Mouse (Mus musculus) spleen, adult 2 months (tissue): ENCODE data around the gene Aldh16a1.

Source experiments
- CTCF ChIP-seq: fragments of 200-500 bp; IDR thresholded peaks from 2 replicates; pipeline ENCODE4 v1.5.1; 2011; ENCODE audit warnings: mild to moderate bottlenecking, inconsistent platforms; ENCODE audit not compliant: insufficient read depth, insufficient read length, insufficient replicate concordance; ENCODE audit errors: extremely low read depth
- POLR2A ChIP-seq: fragments of 200-500 bp; IDR thresholded peaks from 2 replicates; pipeline ENCODE4 v1.6.1; 2011; ENCODE audit warnings: low read depth, low read length, inconsistent platforms

- TF ChIP-seq CTCF, result no peak
- no peak for TF ChIP-seq POLR2A
Observed at GRCm38 (mm10) chr7:45126844-45127699, 27.3 kb downstream of the Aldh16a1 start.
